Mouse (Mus musculus) spleen, postnatal 36 days (tissue): ENCODE data around the gene Chd2.
A peak's percentile ranks its signal among the peaks of the same experiment; 100 is the strongest.
"Not testable (repeated sequence)": the region's sequence is repeated elsewhere in the genome, so short reads cannot be mapped to it uniquely, and the experiment has no call there.

Source experiments
- DNase-seq, 2 experiments: peaks; one replicate each; pipeline ENCODE4 v3.0.0; 2022; ENCODE audit warnings: low spot score in 2 of 2, mixed read lengths in 1 of 2

Chd2 gene

GRCm38 (mm10) chr7:73540202-73541078, 1.2 kb downstream of the Chd2 start:
- no peak for DNase-seq

- DNase-seq = peak in 1 of 2 experiments; percentile 63
Observed at GRCm38 (mm10) chr7:73539116-73539682, 2.4 kb downstream of the Chd2 start.

- no peak for DNase-seq
Observed at GRCm38 (mm10) chr7:73538424-73539079, 3.1 kb downstream of the Chd2 start.

- peak; percentile 100 for DNase-seq
Observed at GRCm38 (mm10) chr7:73537634-73538423, 3.8 kb downstream of the Chd2 start.

GRCm38 (mm10) chr7:73537228-73537627, 4.4 kb downstream of the Chd2 start:
- no peak for DNase-seq

GRCm38 (mm10) chr7:73536579-73536978, 5.1 kb downstream of the Chd2 start:
- no peak for DNase-seq

- no peak for DNase-seq
Observed at GRCm38 (mm10) chr7:73535861-73536200, 5.8 kb downstream of the Chd2 start.

- no peak for DNase-seq
Observed at GRCm38 (mm10) chr7:73534937-73535860, 6.4 kb downstream of the Chd2 start.

- DNase-seq = no peak
Observed at GRCm38 (mm10) chr7:73533457-73533856, 8.2 kb downstream of the Chd2 start.

GRCm38 (mm10) chr7:73532916-73533315, 8.7 kb downstream of the Chd2 start:
- no peak for DNase-seq

GRCm38 (mm10) chr7:73532139-73532538, 9.5 kb downstream of the Chd2 start:
- DNase-seq = no peak

- peak; percentile 62 to 70 for DNase-seq
Observed at GRCm38 (mm10) chr7:73531506-73532093, 10.0 kb downstream of the Chd2 start.

GRCm38 (mm10) chr7:73530846-73531245, 10.8 kb downstream of the Chd2 start:
- DNase-seq = peak in 1 of 2 experiments; percentile 54

- no peak for DNase-seq
Observed at GRCm38 (mm10) chr7:73530164-73530563, 11.5 kb downstream of the Chd2 start.

- no peak for DNase-seq
Observed at GRCm38 (mm10) chr7:73529261-73529660, 12.4 kb downstream of the Chd2 start.

- not testable (repeated sequence) for DNase-seq
Observed at GRCm38 (mm10) chr7:73528377-73528894, 13.2 kb downstream of the Chd2 start.

- no peak for DNase-seq
Observed at GRCm38 (mm10) chr7:73527225-73527624, 14.4 kb downstream of the Chd2 start.

GRCm38 (mm10) chr7:73524454-73524952, 17.1 kb downstream of the Chd2 start:
- peak; percentile 72 to 83 for DNase-seq

GRCm38 (mm10) chr7:73523608-73524259, 17.9 kb downstream of the Chd2 start:
- no peak for DNase-seq
